Mouse (Mus musculus) brain, adult 2 months (tissue): ENCODE measurements around the gene Ptpn18.
"Not testable (repeated sequence)": the region's sequence is repeated elsewhere in the genome, so short reads cannot be mapped to it uniquely, and the experiment has no call there.

Experiments used
- DNase-seq: peaks from one replicate; pipeline ENCODE4 v3.0.0; 2011; ENCODE audit warnings: low read depth, low spot score

Gene Ptpn18

GRCm38 (mm10) chr1:34459284-34460060, at the start of gene Ptpn18:
Gene Ptpn18, plus strand, starts transcription at chr1:34459762.
- peak; percentile 93 for DNase-seq

- no peak for DNase-seq
These were observed 31.1 kb upstream of the Ptpn18 start for GRCm38 (mm10) chr1:34428466-34428865.

GRCm38 (mm10) chr1:34429281-34429680, 30.3 kb upstream of the Ptpn18 start:
- no peak for DNase-seq

- no peak for DNase-seq
These were observed 28.6 kb upstream of the Ptpn18 start for GRCm38 (mm10) chr1:34430981-34431380.

GRCm38 (mm10) chr1:34431431-34431830, 28.1 kb upstream of the Ptpn18 start:
- DNase-seq = no peak

- no peak for DNase-seq
These were observed 27.2 kb upstream of the Ptpn18 start for GRCm38 (mm10) chr1:34432411-34432775.

- peak; percentile 86 for DNase-seq
These were observed 26.6 kb upstream of the Ptpn18 start for GRCm38 (mm10) chr1:34432776-34433481.

- peak; percentile 60 for DNase-seq
These were observed 25.6 kb upstream of the Ptpn18 start for GRCm38 (mm10) chr1:34433891-34434521.

- peak; percentile 95 for DNase-seq
These were observed 24.9 kb upstream of the Ptpn18 start for GRCm38 (mm10) chr1:34434660-34435160.

- peak; percentile 32 for DNase-seq
These were observed 24.0 kb upstream of the Ptpn18 start for GRCm38 (mm10) chr1:34435371-34436120.

- DNase-seq = no peak
These were observed 23.2 kb upstream of the Ptpn18 start for GRCm38 (mm10) chr1:34436374-34436773.

- not testable (repeated sequence) for DNase-seq
These were observed 22.2 kb upstream of the Ptpn18 start for GRCm38 (mm10) chr1:34437366-34437765.

GRCm38 (mm10) chr1:34438381-34439051, 21.0 kb upstream of the Ptpn18 start:
- no peak for DNase-seq

GRCm38 (mm10) chr1:34439215-34439960, 20.2 kb upstream of the Ptpn18 start, which contains the start of the genes Ccdc115 and Imp4:
Gene Ccdc115, minus strand, starts transcription at chr1:34439672.
Gene Imp4, plus strand, starts transcription at chr1:34439851.
- DNase-seq = peak; percentile 100

GRCm38 (mm10) chr1:34439961-34440630, 19.5 kb upstream of the Ptpn18 start:
- no peak for DNase-seq

GRCm38 (mm10) chr1:34443124-34443523, 16.4 kb upstream of the Ptpn18 start:
- DNase-seq = no peak

GRCm38 (mm10) chr1:34458431-34458830, 1.1 kb upstream of the Ptpn18 start:
- no peak for DNase-seq

GRCm38 (mm10) chr1:34460061-34460441, 489 bp downstream of the Ptpn18 start:
- DNase-seq = no peak

GRCm38 (mm10) chr1:34462766-34463165, 3.2 kb downstream of the Ptpn18 start:
- peak; percentile 84 for DNase-seq
